Mouse (Mus musculus) neural tube, embryonic 10.5 days (tissue): Measurements from ENCODE around the gene Vmn1r158.
"Not testable (repeated sequence)": the region's sequence is repeated elsewhere in the genome, so short reads cannot be mapped to it uniquely, and the experiment has no call there.

Experiments
- DNase-seq: peaks from one replicate; pipeline ENCODE4 v3.0.0-alpha.2; 2017; ENCODE audit warnings: low spot score; ENCODE audit errors: extremely low spot score

Gene Vmn1r158

GRCm38 (mm10) chr7:22790682-22791081 is at the start of gene Vmn1r158:
Vmn1r158 (minus strand) TSS chr7:22790782.
- not testable (repeated sequence) for DNase-seq

GRCm38 (mm10) chr7:22775981-22776380 is 14.6 kb downstream of the Vmn1r158 start:
- DNase-seq: not testable (repeated sequence)

GRCm38 (mm10) chr7:22761397-22761796 is 29.2 kb downstream of the Vmn1r158 start, which contains the start of gene Vmn1r157:
Vmn1r157 (plus strand) TSS chr7:22761697.
- not testable (repeated sequence) for DNase-seq
